Mouse (Mus musculus) intestine, postnatal 0 days (tissue): ENCODE data around the gene Nrsn1. TPM values are rescaled to one million over a fixed set of nuclear protein-coding genes. Genes with fewer than 3 reads are reported as not detected.
A peak's percentile ranks its signal among the peaks of the same experiment; 100 is the strongest.
"Not testable (repeated sequence)": the region's sequence is repeated elsewhere in the genome, so short reads cannot be mapped to it uniquely, and the experiment has no call there.

ENCODE experiments used
- ATAC-seq: fragments of 200-750 bp; cut with Nextera tagmentation; 2 replicates; pipeline ENCODE4 v1.8.0; 2017; ENCODE audit warnings: mild to moderate bottlenecking, moderate TSS enrichment, moderate library complexity
- H3K27ac ChIP-seq: fragments of 300-500 bp; sonication (generic); 2 replicates; pipeline ENCODE4 v1.5.1; 2014; ENCODE audit warnings: mild to moderate bottlenecking, low read depth, low read length, moderate library complexity
- H3K27me3 ChIP-seq: fragments of 300-500 bp; sonication (generic); replicated peaks from 2 replicates; pipeline ENCODE4 v1.6.1; 2014; ENCODE audit warnings: low read length, mixed read lengths; ENCODE audit not compliant: control insufficient read depth, insufficient read depth
- H3K36me3 ChIP-seq: fragments of 300-500 bp; sonication (generic); 2 replicates; pipeline ENCODE4 v1.6.1; 2014; ENCODE audit warnings: mild to moderate bottlenecking, moderate library complexity; ENCODE audit not compliant: control insufficient read depth, insufficient read depth
- H3K4me1 ChIP-seq: fragments of 300-500 bp; sonication (generic); replicated peaks from 2 replicates; pipeline ENCODE4 v1.6.1; 2014; ENCODE audit warnings: antibody characterized with exemption, low read length, mixed read lengths; ENCODE audit not compliant: control insufficient read depth, insufficient read depth
- H3K4me2 ChIP-seq: fragments of 300-500 bp; sonication (generic); replicated peaks from 2 replicates; pipeline ENCODE4 v1.6.1; 2014; ENCODE audit warnings: low read depth, mild to moderate bottlenecking, moderate library complexity
- H3K4me3 ChIP-seq: fragments of 300-500 bp; sonication (generic); 2 replicates; pipeline ENCODE4 v1.5.1; 2014; ENCODE audit warnings: low read depth, low read length
- H3K9ac ChIP-seq: fragments of 300-500 bp; sonication (generic); 2 replicates; pipeline ENCODE4 v1.6.1; 2014; ENCODE audit warnings: mild to moderate bottlenecking, low read depth, low read length
- H3K9me3 ChIP-seq: fragments of 300-500 bp; sonication (generic); 2 replicates; pipeline ENCODE4 v1.6.1; 2016; ENCODE audit warnings: mixed run types; ENCODE audit not compliant: control insufficient read depth
- CTCF ChIP-seq: sonication (generic); IDR thresholded peaks from 2 replicates; pipeline ENCODE4 v1.5.1; 2016; ENCODE audit warnings: low read depth, mild to moderate bottlenecking, control low read depth, antibody characterized with exemption, moderate library complexity
- WGBS: fragments of 180-500 bp; shearing (Covaris S2); extraction: QIAGEN DNeasy Blood & Tissue Kit; methylation state at CpG from one replicate; pipeline ENCODE4 v1.1.7; 2014; 5-methylcytosine and 5-hydroxymethylcytosine counted together
- polyA plus RNA-seq: library from polyadenylated mRNA; unstranded; fragments of >200 nt; fragmentation: Nextera tagmentation; extraction: Ambion mirVana; gene quantifications from 2 replicates; pipeline ENCODE4 v1.2.1, GENCODE M21; 2015

Gene Nrsn1
- 4.9 and 5.7 TPM in 2 replicates for polyA plus RNA-seq

DNA sequence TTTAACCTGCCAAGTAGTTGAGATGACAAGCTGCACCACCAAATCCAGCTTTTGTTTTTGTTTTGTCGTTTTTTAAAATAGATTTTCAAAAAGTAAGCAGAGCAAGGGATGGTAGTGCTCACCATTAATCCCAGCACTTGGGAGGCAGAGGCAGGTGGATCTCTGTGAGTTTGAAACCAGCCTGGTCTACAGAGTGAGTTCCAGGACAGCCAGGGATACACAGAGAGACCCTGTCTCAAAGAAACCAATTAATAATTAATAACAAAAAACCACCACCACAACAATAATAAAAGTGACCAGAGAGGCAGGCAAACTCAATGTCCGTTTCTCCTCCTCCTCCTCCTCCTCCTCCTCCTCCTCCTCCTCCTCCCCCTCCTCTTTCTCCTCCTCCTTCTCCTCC, at the start of gene Nrsn1:
TSS of gene Nrsn1 (minus strand) at position 101 of the 400 bp plus-strand sequence.
- 50% methylated on average over 2 of the region's 2 CpGs for WGBS
- H3K4me3 ChIP-seq, result peak within 1 kb of the TSS; percentile 29
- ATAC-seq, result not testable (repeated sequence)

GRCm38 (mm10) chr13:25312059-25312458, 41.8 kb upstream of the Nrsn1 start:
- WGBS, result 73% methylated on average over 2 of the region's 2 CpGs
- H3K4me2 ChIP-seq, result no peak overlapping the region
- H3K9me3 ChIP-seq, result no peaks in the 10 kb centered on the region
- H3K9ac ChIP-seq, result no peak overlapping the region
- H3K27me3 ChIP-seq, result no peaks in the 10 kb centered on the region
- no peak for TF ChIP-seq CTCF
- H3K27ac ChIP-seq, result no peak overlapping the region
- H3K36me3 ChIP-seq, result no peaks in the 10 kb centered on the region
- no peaks in the 10 kb centered on the region for H3K4me1 ChIP-seq
- H3K4me3 ChIP-seq, result no peak overlapping the region
- ATAC-seq, result no peak

More for the DNA sequence above, at the start of gene Nrsn1:
- not testable (repeated sequence) for H3K4me1 ChIP-seq, H3K9ac ChIP-seq, H3K36me3 ChIP-seq, H3K27me3 ChIP-seq, H3K27ac ChIP-seq, H3K9me3 ChIP-seq
- peak within 1 kb of the TSS; percentile 65 for H3K4me2 ChIP-seq

DNA sequence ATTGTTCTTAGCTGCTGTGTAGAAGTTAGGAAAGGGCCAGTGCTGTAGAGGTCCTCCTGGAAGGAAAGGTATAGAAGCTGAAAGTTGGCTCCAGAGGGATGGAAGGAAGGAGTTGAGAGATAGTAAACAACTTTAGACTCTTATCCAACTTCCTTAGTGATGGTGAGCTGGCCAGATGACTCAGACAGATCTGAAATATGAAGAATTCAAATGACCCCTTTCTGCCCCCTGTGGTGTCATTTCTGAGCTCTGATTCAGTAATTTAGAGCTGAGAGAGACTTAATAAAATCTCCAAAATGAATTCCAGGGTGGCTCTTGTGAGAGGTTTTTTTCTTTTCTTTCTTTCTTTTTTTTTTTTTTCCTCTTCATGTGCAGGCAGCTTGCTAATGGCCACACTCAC, 39.8 kb upstream of the Nrsn1 start:
- no peak for ATAC-seq

DNA sequence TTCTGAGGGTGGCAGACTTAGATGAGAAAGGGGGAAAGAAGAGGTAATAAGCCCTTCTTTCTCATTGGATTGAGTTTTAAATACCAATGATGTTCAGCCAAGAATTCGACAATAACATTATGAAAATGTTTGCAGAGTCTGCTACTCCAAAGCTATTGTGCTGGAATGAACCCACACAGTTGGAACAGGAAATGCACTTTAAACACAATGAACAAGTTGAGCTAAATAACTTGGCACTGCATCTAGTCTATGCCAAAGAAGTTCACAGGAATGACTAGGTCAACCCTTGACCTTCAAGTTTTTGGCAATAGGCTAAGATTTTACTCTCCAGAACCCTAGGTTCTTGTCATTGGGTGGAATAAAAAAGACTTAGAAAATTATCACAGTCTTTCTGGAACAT, 18.4 kb upstream of the Nrsn1 start:
- TF ChIP-seq CTCF, result no peak
- no peaks in the 10 kb centered on the region for H3K27me3 ChIP-seq
- 76% methylated on average over 1 of the region's 1 CpGs for WGBS

More for the DNA sequence above, 39.8 kb upstream of the Nrsn1 start:
- no peaks in the 10 kb centered on the region for H3K9me3 ChIP-seq
- no peak overlapping the region for H3K4me3 ChIP-seq
- H3K27ac ChIP-seq, result no peak overlapping the region
- TF ChIP-seq CTCF, result no peak
- H3K4me1 ChIP-seq, result no peaks in the 10 kb centered on the region
- no peaks in the 10 kb centered on the region for H3K36me3 ChIP-seq
- no peak overlapping the region for H3K9ac ChIP-seq
- no peak overlapping the region for H3K4me2 ChIP-seq
- no peaks in the 10 kb centered on the region for H3K27me3 ChIP-seq

DNA sequence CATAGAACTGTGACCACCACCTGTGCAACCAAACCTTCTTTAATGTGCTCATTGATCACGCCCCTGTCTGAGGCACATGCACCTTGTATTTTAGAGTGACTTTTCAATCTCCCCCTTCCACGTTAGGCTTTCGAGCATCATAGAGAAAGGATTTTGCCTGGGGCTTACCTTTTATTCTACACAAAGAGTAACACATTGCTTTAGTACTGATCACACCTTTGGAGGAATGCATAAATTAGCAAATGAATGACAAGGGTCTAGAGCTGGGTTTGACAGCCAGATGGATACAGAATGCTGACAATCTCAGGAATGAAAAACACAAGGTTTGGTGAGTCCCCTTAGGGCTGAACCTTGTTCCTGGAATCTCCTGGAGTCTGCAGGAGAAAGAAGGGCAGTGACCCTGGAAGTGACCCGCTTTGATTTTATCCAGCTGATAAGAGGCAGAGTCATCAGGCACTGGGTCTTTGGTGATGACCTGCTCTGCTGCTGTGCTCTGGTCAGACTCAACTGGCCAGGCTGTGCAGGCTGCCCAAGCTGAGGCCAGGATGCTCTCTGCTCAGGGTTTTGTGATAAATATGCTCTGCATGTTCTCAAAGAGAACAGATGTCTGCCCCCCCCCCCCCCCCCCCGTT, 4.7 kb upstream of the Nrsn1 start:
- Histone ChIP-seq H3K27ac (no peak overlapping the region), H3K36me3 (no peaks in the 10 kb centered on the region), H3K27me3 (no peaks in the 10 kb centered on the region), H3K9me3 (no peaks in the 10 kb centered on the region), H3K4me1 (no peaks in the 10 kb centered on the region), H3K4me3 (no peak overlapping the region), H3K4me2 (no peak overlapping the region), H3K9ac (no peak overlapping the region)
- WGBS, result 48% methylated on average over 5 of the region's 5 CpGs
- ATAC-seq, result no peak
- no peak for TF ChIP-seq CTCF

More for the DNA sequence above, 18.4 kb upstream of the Nrsn1 start:
- Histone ChIP-seq H3K4me3 (no peak overlapping the region), H3K4me2 (no peak overlapping the region), H3K9ac (no peak overlapping the region), H3K9me3 (no peaks in the 10 kb centered on the region), H3K27ac (no peak overlapping the region), H3K4me1 (no peaks in the 10 kb centered on the region), H3K36me3 (no peaks in the 10 kb centered on the region)
- ATAC-seq, result no peak

DNA sequence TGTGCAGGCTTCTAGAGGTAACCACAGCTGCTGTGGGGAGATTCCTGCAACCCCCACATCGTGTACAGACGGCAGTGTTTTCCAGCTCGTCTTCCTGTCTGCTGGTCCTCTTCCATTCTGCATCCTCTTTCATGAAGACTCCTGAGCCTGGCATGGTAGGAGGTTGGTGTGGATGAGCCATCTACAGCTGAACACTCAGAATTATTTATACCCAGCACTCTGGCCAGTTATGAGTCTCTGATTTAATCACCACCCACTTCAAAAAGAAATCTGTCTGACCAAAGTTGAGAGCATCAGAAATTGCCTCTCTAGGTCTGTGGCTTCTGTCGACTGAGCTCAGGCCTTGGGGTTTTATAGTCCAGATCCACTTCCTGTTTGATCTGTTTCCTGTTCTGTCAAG, 1.9 kb upstream of the Nrsn1 start:
- H3K4me3 ChIP-seq, result no peak overlapping the region
- ATAC-seq, result no peak
- no peak overlapping the region for H3K27ac ChIP-seq
- H3K9me3 ChIP-seq, result no peaks in the 10 kb centered on the region
- no peak overlapping the region for H3K9ac ChIP-seq
- no peaks in the 10 kb centered on the region for H3K36me3 ChIP-seq
- TF ChIP-seq CTCF, result no peak
- 70% methylated on average over 4 of the region's 4 CpGs for WGBS
- H3K4me2 ChIP-seq, result no peak overlapping the region
- peaks cover 4% of the 10 kb centered on the region; the same call in 1 of the 2 replicates for H3K27me3 ChIP-seq
- H3K4me1 ChIP-seq, result no peaks in the 10 kb centered on the region
